Mouse (Mus musculus): Measurements from ENCODE around the gene Rtl4. TPM values are rescaled to one million over a fixed set of nuclear protein-coding genes. Genes with fewer than 3 reads are reported as not detected.
A peak's percentile ranks its signal among the peaks of the same experiment; 100 is the strongest.

The Rtl4 gene
- total RNA-seq (2014; rRNA removed; ENCODE audit: low replicate concordance), result 0.15 TPM in 1 of 2 replicates, not detected in the other
- polyA plus RNA-seq (2015; fragmentation: Nextera tagmentation; extraction: Ambion mirVana), result 0.04 TPM in 2 replicates

DNA sequence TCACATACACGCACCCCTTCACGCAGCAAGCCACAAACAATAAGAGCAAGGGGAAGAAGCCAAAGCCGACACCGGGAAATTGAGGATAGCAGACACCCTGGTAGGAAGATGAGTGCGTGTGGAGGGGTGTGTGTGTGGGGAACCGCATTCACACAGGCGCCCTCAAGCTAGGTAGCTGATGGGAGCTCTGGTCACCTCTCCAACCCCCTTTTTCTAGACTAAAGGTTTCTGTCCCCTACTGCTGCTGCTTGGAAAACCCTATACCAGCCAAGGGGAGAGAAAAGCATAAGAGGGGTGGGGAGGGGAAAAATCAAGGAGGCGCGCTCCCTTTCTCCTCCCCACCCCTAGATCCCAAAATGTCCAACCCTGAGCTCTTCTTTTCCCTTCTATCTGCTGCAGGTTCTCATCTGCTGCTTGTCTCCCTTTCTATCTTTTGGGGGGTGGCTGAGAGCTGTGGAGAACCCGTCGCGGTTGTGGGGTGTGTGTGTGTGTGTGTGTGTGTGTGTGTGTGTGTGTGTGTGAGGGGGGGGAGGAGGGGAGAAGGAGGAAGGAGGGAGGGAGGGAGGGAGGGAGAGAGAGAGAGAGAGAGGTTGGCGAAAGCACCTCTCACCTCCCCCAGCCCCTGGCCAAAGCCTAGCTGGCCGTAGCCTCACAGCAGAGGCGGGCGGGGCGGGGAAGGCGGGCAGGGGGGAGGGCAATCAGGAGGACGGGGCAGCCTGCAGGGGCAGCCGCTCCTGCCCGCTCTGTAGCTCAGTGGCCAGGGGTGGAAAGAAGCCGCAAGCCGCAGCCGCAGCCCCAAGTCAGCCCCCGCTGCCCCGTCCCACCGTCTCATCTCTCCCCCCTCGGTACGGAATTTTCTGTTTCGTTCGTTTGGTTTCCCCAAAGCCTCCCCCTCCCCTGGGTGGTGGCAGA lies at the start of gene Rtl4:
TSS of gene Rtl4 (plus strand) at position 701 of the 912 bp plus-strand sequence.
- no peaks in the 10 kb centered on the region for H3K4me1 ChIP-seq (ENCODE audit: control insufficient read depth, insufficient read depth)
- DNase-seq (ENCODE audit: low spot score), result no peak
- no peak within 1 kb of the TSS for H3K27ac ChIP-seq (ENCODE audit: low read depth)
- H3K27me3 ChIP-seq (ENCODE audit: control insufficient read depth, insufficient read depth, low read length), result 0 out of 2 replicates have a peak, but pooled peaks cover 7% of the 10 kb centered on the region
- peak within 1 kb of the TSS; percentile 77 for H3K4me2 ChIP-seq (ENCODE audit: low read depth, low read length)
- no peak for TF ChIP-seq EP300 (IDR thresholded peaks at IDR 0.05; ENCODE audit: low read depth)
- TF ChIP-seq CTCF (IDR thresholded peaks at IDR 0.05; ENCODE audit: low read depth), result no peak
- peak within 1 kb of the TSS; percentile 49 for H3K4me3 ChIP-seq (ENCODE audit: low read depth, low read length)
- H3K9ac ChIP-seq (replicated peaks; ENCODE audit: low read depth, low read length), result 0 out of 2 replicates have a peak within 1 kb of the TSS, but pooled peaks have one; percentile 20
- 13% methylated on average over 18 of the region's 31 CpGs for WGBS
- H3K36me3 ChIP-seq (replicated peaks; ENCODE audit: control insufficient read depth, insufficient read depth, low read length), result no peaks in the 10 kb centered on the region
- no peak for ATAC-seq (ENCODE audit: insufficient read depth, low read depth)
- no peaks in the 10 kb centered on the region for H3K9me3 ChIP-seq (replicated peaks; ENCODE audit: control insufficient read depth, low read length)

DNA sequence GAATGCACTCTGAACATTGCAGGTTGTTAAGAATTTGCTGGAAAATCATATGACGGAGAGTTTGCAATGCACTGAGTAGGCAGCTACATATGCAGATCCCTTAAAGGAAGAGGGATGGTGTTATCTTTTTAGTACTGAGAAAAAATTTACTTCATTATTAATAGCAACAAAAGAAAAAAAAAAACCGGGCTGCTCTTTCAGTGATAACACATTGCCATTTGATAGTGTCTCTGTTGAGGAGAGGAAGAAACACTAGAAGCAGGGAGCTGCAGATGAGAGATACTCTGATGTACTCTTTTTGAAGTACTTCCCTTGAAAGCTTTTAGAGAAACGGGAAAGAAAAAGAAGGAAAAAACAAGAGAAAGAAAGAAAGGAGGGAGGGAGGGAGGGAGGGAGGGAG lies 44.0 kb upstream of the Rtl4 start:
- no peak overlapping the region for H3K9ac ChIP-seq (replicated peaks; ENCODE audit: low read depth, low read length)
- no peaks in the 10 kb centered on the region for H3K27me3 ChIP-seq (ENCODE audit: control insufficient read depth, insufficient read depth, low read length)
- 46% methylated on average over 3 of the region's 3 CpGs for whole genome bisulfite sequencing
- H3K4me3 ChIP-seq (ENCODE audit: low read depth, low read length), result no peak overlapping the region
- no peaks in the 10 kb centered on the region for H3K4me1 ChIP-seq (ENCODE audit: control insufficient read depth, insufficient read depth)
- no peaks in the 10 kb centered on the region for H3K9me3 ChIP-seq (replicated peaks; ENCODE audit: control insufficient read depth, low read length)
- TF ChIP-seq CTCF (IDR thresholded peaks at IDR 0.05; ENCODE audit: low read depth), result no peak
- no peak for TF ChIP-seq EP300 (IDR thresholded peaks at IDR 0.05; ENCODE audit: low read depth)
- DNase-seq (ENCODE audit: low spot score) (no peak), ATAC-seq (ENCODE audit: insufficient read depth, low read depth) (no peak)
- no peak overlapping the region for H3K4me2 ChIP-seq (ENCODE audit: low read depth, low read length)
- no peaks in the 10 kb centered on the region for H3K36me3 ChIP-seq (replicated peaks; ENCODE audit: control insufficient read depth, insufficient read depth, low read length)
- H3K27ac ChIP-seq (ENCODE audit: low read depth), result no peak overlapping the region

DNA sequence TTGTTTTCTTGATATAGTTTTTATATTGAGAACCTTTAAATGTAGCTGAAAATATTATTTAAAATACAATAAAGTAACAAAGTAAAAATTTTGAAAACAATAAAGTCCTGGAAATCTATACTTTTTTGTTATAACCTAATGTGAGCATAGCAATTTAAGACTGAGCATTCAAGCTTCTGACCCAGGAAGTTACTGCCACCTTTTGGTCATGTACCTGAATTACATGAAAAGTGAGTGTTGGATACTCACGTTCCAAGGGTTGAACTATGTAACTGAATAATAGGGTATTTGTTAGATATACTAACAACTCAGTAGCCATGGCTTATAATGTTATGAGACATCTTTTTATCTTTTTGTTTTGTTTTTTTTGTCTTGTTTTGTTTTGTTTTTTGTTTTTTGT lies 43.3 kb upstream of the Rtl4 start:
- TF ChIP-seq CTCF (IDR thresholded peaks at IDR 0.05; ENCODE audit: low read depth) (peak; percentile 27; the same call in 1 of the 2 replicates), EP300 (IDR thresholded peaks at IDR 0.05; ENCODE audit: low read depth) (no peak)
- ATAC-seq (ENCODE audit: insufficient read depth, low read depth) (no peak), DNase-seq (ENCODE audit: low spot score) (no peak)

DNA sequence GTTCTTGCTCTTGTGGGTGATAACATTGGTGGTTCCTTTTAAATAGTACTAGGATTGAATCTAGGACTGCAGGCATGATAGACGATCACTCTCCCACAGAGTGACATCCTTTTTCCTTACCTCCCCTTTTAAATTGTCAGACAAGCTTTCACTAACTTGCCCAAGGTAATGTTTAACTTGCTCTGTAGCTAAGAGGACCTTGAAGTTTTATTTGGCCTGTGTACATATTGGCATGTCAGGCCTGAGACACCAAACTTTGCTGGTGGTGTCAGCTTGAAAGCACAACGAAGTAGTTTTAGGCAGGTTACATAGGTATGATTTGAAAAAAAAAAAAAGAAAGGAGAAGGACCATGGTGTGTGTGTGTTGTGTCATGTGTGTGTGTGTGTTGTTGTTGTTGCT lies 36.5 kb upstream of the Rtl4 start:
- H3K27ac ChIP-seq (ENCODE audit: low read depth), result no peak overlapping the region
- WGBS, result 67% methylated on average over 2 of the region's 2 CpGs
- H3K4me3 ChIP-seq (ENCODE audit: low read depth, low read length), result no peak overlapping the region
- H3K4me1 ChIP-seq (ENCODE audit: control insufficient read depth, insufficient read depth), result no peaks in the 10 kb centered on the region
- no peak overlapping the region for H3K4me2 ChIP-seq (ENCODE audit: low read depth, low read length)
- DNase-seq (ENCODE audit: low spot score), result no peak
- no peak overlapping the region for H3K9ac ChIP-seq (replicated peaks; ENCODE audit: low read depth, low read length)
- H3K27me3 ChIP-seq (ENCODE audit: control insufficient read depth, insufficient read depth, low read length), result no peaks in the 10 kb centered on the region
- H3K36me3 ChIP-seq (replicated peaks; ENCODE audit: control insufficient read depth, insufficient read depth, low read length), result no peaks in the 10 kb centered on the region
- TF ChIP-seq CTCF (IDR thresholded peaks at IDR 0.05; ENCODE audit: low read depth), result no peak
- TF ChIP-seq EP300 (IDR thresholded peaks at IDR 0.05; ENCODE audit: low read depth), result no peak
- no peak for ATAC-seq (ENCODE audit: insufficient read depth, low read depth)
- H3K9me3 ChIP-seq (replicated peaks; ENCODE audit: control insufficient read depth, low read length), result no peaks in the 10 kb centered on the region

More for the DNA sequence above, 43.3 kb upstream of the Rtl4 start:
- WGBS, result 42% methylated on average over 1 of the region's 1 CpGs
- H3K27ac ChIP-seq (ENCODE audit: low read depth), result no peak overlapping the region
- H3K36me3 ChIP-seq (replicated peaks; ENCODE audit: control insufficient read depth, insufficient read depth, low read length), result no peaks in the 10 kb centered on the region
- no peaks in the 10 kb centered on the region for H3K27me3 ChIP-seq (ENCODE audit: control insufficient read depth, insufficient read depth, low read length)
- no peak overlapping the region for H3K4me3 ChIP-seq (ENCODE audit: low read depth, low read length)
- no peak overlapping the region for H3K4me2 ChIP-seq (ENCODE audit: low read depth, low read length)
- H3K9me3 ChIP-seq (replicated peaks; ENCODE audit: control insufficient read depth, low read length), result no peaks in the 10 kb centered on the region
- no peak overlapping the region for H3K9ac ChIP-seq (replicated peaks; ENCODE audit: low read depth, low read length)
- no peaks in the 10 kb centered on the region for H3K4me1 ChIP-seq (ENCODE audit: control insufficient read depth, insufficient read depth)

DNA sequence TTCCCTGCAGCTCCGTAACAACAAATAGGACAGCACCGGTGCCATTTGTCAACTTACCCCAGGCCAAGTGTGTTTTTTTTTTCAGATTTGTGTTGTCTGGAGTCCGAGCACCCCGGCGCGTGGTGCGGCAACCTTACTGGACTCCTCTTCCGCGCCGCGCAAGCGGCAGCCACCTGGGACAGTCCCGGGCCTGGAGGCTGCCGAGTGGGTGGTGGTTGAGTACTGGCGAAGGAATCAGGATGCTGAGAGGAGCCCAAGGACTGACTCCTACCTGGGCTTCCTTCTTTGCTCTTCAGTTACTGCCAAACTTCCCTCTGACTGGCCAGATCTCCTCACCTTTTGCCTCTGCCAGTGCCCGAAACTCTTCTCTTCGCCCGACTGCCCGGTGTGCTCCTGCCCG lies 965 bp upstream of the Rtl4 start:
- Histone ChIP-seq H3K4me1 (ENCODE audit: control insufficient read depth, insufficient read depth) (no peaks in the 10 kb centered on the region), H3K4me2 (ENCODE audit: low read depth, low read length) (peak overlapping the region; percentile 77), H3K27ac (ENCODE audit: low read depth) (no peak overlapping the region), H3K9me3 (replicated peaks; ENCODE audit: control insufficient read depth, low read length) (no peaks in the 10 kb centered on the region), H3K9ac (replicated peaks; ENCODE audit: low read depth, low read length) (no peak overlapping the region), H3K4me3 (ENCODE audit: low read depth, low read length) (peak overlapping the region; percentile 49), H3K36me3 (replicated peaks; ENCODE audit: control insufficient read depth, insufficient read depth, low read length) (no peaks in the 10 kb centered on the region), H3K27me3 (ENCODE audit: control insufficient read depth, insufficient read depth, low read length) (0 out of 2 replicates have a peak, but pooled peaks cover 7% of the 10 kb centered on the region)
- TF ChIP-seq EP300 (IDR thresholded peaks at IDR 0.05; ENCODE audit: low read depth), result no peak
- ATAC-seq (ENCODE audit: insufficient read depth, low read depth) (no peak), DNase-seq (ENCODE audit: low spot score) (no peak)
- 22% methylated on average over 20 of the region's 20 CpGs for WGBS

DNA sequence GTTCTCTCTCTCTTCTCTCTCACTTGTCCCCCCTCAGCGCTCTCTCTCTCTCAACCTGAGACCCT lies 733 bp upstream of the Rtl4 start, which contains the start of gene Trpc5:
TSS of gene Trpc5 (minus strand) at position 39 of the 65 bp plus-strand sequence.
- TF ChIP-seq CTCF (IDR thresholded peaks at IDR 0.05; ENCODE audit: low read depth) (no peak), EP300 (IDR thresholded peaks at IDR 0.05; ENCODE audit: low read depth) (no peak)
- Histone ChIP-seq H3K9me3 (replicated peaks; ENCODE audit: control insufficient read depth, low read length) (no peaks in the 10 kb centered on the region), H3K27ac (ENCODE audit: low read depth) (no peak within 1 kb of the TSS), H3K4me3 (ENCODE audit: low read depth, low read length) (peak within 1 kb of the TSS; percentile 49), H3K4me1 (ENCODE audit: control insufficient read depth, insufficient read depth) (no peaks in the 10 kb centered on the region), H3K27me3 (ENCODE audit: control insufficient read depth, insufficient read depth, low read length) (0 out of 2 replicates have a peak, but pooled peaks cover 7% of the 10 kb centered on the region), H3K9ac (replicated peaks; ENCODE audit: low read depth, low read length) (0 out of 2 replicates have a peak within 1 kb of the TSS, but pooled peaks have one; percentile 20), H3K4me2 (ENCODE audit: low read depth, low read length) (peak within 1 kb of the TSS; percentile 77), H3K36me3 (replicated peaks; ENCODE audit: control insufficient read depth, insufficient read depth, low read length) (no peaks in the 10 kb centered on the region)
- DNase-seq (ENCODE audit: low spot score) (no peak), ATAC-seq (ENCODE audit: insufficient read depth, low read depth) (no peak)
- 20% methylated on average over 1 of the region's 1 CpGs for WGBS
